Mouse (Mus musculus) heart, embryonic 10.5 days (tissue): Measurements from ENCODE around the gene Rfc1. TPM values are rescaled to one million over a fixed set of nuclear protein-coding genes. Genes with fewer than 3 reads are reported as not detected.

ENCODE experiments used
- DNase-seq: peaks from one replicate; pipeline ENCODE4 v3.0.0-alpha.2; 2017; ENCODE audit warnings: low spot score
- H3K27ac ChIP-seq: fragments of 300-500 bp; sonication (generic); 2 replicates; pipeline ENCODE4 v1.5.1; 2016; ENCODE audit warnings: mild to moderate bottlenecking
- H3K27me3 ChIP-seq: fragments of 300-500 bp; sonication (generic); 2 replicates; pipeline ENCODE4 v1.6.1; 2016; ENCODE audit warnings: mild to moderate bottlenecking; ENCODE audit not compliant: poor library complexity, insufficient read depth, severe bottlenecking
- H3K36me3 ChIP-seq: fragments of 300-500 bp; sonication (generic); 2 replicates; pipeline ENCODE4 v1.6.1; 2016; ENCODE audit warnings: mild to moderate bottlenecking, moderate library complexity
- H3K4me1 ChIP-seq: fragments of 300-500 bp; sonication (generic); 2 replicates; pipeline ENCODE4 v1.6.1; 2016; ENCODE audit warnings: mild to moderate bottlenecking
- H3K4me3 ChIP-seq: fragments of 300-500 bp; sonication (generic); 2 replicates; pipeline ENCODE4 v1.5.1; 2016; ENCODE audit warnings: mild to moderate bottlenecking, moderate library complexity
- H3K9me3 ChIP-seq: fragments of 300-500 bp; sonication (generic); 2 replicates; pipeline ENCODE4 v1.6.1; 2016; ENCODE audit warnings: mild to moderate bottlenecking, moderate library complexity
- WGBS: fragments of 180-500 bp; shearing (Covaris S2); methylation state at CpG from one replicate; pipeline ENCODE4 v1.1.7; 2016; 5-methylcytosine and 5-hydroxymethylcytosine counted together
- polyA plus RNA-seq: library from polyadenylated mRNA; unstranded; fragments of >200 nt; fragmentation: Nextera tagmentation; extraction: Ambion mirVana; gene quantifications from 2 replicates; pipeline ENCODE4 v1.2.1, GENCODE M21; 2016

The Rfc1 gene
- polyA plus RNA-seq: 62.2 and 68.1 TPM in 2 replicates

DNA sequence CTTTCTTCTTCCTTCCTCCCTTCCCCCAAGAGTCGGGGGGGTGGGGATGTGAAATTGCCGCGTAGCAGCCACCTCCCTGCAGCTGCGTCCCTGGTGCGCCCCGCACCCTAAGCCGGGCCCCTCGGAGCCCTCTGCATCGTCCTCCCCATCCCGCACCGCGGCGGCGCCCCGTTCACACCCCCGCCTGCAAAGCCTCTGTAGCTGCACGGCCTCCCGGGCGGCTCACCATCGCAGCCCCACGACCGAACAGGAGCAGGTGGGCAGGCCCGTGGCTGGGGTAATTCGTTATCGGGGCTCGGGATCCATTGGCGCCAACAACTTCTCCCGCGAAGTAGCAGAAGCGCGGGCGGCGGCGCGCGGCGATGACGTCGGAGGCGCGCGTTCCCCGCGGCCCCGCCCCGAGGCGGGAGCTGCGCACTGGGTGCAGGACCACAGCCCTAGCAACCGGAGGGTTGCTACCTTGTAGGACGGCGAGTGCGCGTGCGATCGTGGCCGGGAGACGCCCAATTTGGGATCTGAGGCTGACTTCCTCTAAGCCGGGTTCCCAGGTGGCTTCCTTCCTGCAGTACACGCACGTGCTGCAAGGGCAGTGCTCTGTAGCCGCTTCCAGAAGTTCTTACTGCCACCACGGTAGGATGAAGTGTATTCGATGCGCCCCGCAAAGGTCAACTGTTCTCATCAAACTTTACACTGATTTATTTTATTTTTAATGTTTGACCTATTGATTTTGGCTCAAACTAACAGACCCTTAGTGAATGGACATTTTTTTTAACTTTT, at the start of gene Rfc1:
TSS of gene Rfc1 (minus strand) at position 373 of the 777 bp plus-strand sequence.
- Histone ChIP-seq H3K9me3 (no peaks in the 10 kb centered on the region), H3K27ac (peak within 1 kb of the TSS; percentile 96), H3K36me3 (peaks cover 21% of the 10 kb centered on the region; the same call in 1 of the 2 replicates), H3K4me1 (peaks cover 17% of the 10 kb centered on the region; the same call in 1 of the 2 replicates), H3K4me3 (peak within 1 kb of the TSS; percentile 96), H3K27me3 (no peaks in the 10 kb centered on the region)
- WGBS: 1% methylated on average over 65 of the region's 65 CpGs
- peak; percentile 95 for DNase-seq

DNA sequence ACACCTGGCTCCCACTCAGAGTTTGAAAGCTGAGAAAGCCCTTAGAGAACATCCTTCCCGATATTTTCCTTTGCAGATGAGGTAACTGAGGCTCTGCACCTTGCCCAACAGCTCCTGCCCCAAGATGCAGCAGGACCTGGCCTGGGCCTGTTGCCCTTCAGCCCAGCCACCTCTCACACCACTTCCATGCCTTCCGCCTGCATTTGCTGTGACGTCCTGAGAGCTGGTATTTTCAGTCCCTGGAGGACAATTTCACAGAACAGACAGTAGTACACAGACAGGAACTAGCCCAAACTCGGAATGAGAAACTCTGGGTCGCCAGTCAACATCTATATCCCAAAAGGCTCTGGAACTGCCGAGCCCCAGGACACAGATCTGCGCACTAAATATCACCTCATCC, 39.3 kb upstream of the Rfc1 start:
- no peak overlapping the region for H3K4me3 ChIP-seq
- no peak for DNase-seq
- 0 out of 2 replicates have a peak, but pooled peaks cover 3% of the 10 kb centered on the region for H3K27me3 ChIP-seq
- H3K9me3 ChIP-seq: no peaks in the 10 kb centered on the region
- no peaks in the 10 kb centered on the region; the same call in 1 of the 2 replicates for H3K36me3 ChIP-seq
- WGBS: 79% methylated on average over 7 of the region's 7 CpGs
- H3K4me1 ChIP-seq: no peaks in the 10 kb centered on the region
- H3K27ac ChIP-seq: no peak overlapping the region

DNA sequence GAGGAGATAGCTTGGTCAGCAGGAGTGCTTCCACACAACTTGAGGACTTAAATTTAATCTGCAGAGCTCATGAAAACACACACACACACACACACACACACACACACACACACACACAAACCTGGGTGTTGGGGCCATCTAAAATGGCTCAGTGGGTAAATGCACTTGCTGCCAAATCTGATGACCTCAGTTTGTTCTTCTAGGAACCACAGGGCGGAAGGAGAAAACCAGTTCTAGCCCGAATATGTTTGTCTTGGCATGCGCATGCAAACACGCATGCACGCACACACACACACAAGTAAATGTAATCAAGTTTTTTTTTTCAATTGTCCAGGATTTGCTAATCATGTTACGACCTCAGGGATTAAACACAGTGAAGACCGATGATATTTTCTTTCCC, 36.1 kb upstream of the Rfc1 start:
- H3K27ac ChIP-seq: no peak overlapping the region
- H3K36me3 ChIP-seq: no peaks in the 10 kb centered on the region
- no peaks in the 10 kb centered on the region for H3K27me3 ChIP-seq
- H3K4me3 ChIP-seq: no peak overlapping the region
- 91% methylated on average over 7 of the region's 7 CpGs for WGBS
- no peaks in the 10 kb centered on the region for H3K9me3 ChIP-seq
- no peaks in the 10 kb centered on the region for H3K4me1 ChIP-seq
- no peak for DNase-seq

DNA sequence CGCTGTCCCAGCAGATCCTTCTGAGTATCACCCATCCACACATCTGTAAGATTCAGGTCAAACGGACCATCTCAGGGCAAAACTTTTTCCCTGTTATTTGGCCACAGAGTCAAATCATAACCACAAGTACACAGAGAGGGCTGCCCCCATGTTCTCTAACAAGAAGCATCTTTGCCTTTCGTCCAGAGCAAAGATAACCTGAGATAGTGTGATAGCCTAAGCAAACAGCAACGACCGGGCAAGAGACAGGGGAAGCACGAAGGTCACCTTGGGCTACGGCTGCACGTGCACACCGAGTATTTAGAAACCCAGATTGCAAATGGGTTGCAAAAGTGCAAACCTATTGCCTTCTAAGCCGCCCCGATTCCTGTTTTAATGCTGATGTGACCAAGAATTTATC, 32.4 kb upstream of the Rfc1 start:
- Histone ChIP-seq H3K4me1 (no peaks in the 10 kb centered on the region), H3K4me3 (no peak overlapping the region), H3K27ac (no peak overlapping the region), H3K36me3 (no peaks in the 10 kb centered on the region), H3K27me3 (peaks cover 5% of the 10 kb centered on the region; the same call in 1 of the 2 replicates), H3K9me3 (no peaks in the 10 kb centered on the region)
- no peak for DNase-seq
- 74% methylated on average over 11 of the region's 11 CpGs for WGBS

DNA sequence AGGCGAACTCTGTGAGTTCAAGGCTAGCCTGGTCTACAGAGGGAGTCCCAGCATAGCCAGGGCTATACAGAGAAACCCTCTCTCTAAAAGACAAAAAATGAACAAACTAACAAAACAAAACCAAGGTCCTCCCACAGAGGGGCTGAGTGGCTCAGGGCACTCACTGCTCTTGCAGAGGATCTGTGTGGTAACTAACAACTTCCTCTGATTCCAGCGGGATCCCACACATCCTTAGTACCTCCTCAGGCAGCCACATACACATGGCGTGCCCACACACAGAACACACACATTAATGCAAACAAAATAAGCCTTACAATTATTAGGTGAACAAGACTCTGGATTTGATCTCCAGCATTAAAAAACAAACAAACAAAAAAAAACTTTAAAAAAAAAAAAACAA, 22.3 kb upstream of the Rfc1 start:
- Histone ChIP-seq H3K9me3 (no peaks in the 10 kb centered on the region), H3K27me3 (no peaks in the 10 kb centered on the region), H3K4me3 (no peak overlapping the region), H3K4me1 (no peaks in the 10 kb centered on the region), H3K27ac (no peak overlapping the region), H3K36me3 (no peaks in the 10 kb centered on the region)
- no peak for DNase-seq
- 83% methylated on average over 3 of the region's 3 CpGs for WGBS

DNA sequence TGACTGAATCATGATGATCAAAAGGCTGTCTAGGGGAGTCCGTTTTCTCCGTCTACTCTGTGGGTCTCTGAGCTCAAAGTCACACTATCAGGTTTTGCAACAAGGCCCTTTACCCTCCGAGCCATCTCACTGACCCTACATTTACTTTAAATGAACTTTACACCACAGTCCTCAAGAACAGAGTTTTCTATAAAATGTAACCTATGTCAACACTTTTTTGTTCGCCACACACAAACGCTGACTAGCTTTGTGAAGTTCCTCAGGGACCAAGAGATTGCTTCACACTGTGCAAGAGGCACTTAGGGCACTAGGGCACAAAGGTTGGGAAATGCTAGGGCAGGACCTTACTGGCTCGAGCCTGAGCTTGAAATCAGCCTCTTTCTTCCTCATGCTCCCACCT, 21.4 kb upstream of the Rfc1 start:
- Histone ChIP-seq H3K27me3 (no peaks in the 10 kb centered on the region), H3K9me3 (no peaks in the 10 kb centered on the region), H3K36me3 (no peaks in the 10 kb centered on the region), H3K4me3 (no peak overlapping the region), H3K27ac (no peak overlapping the region), H3K4me1 (no peaks in the 10 kb centered on the region)
- WGBS: 82% methylated on average over 6 of the region's 6 CpGs
- no peak for DNase-seq

DNA sequence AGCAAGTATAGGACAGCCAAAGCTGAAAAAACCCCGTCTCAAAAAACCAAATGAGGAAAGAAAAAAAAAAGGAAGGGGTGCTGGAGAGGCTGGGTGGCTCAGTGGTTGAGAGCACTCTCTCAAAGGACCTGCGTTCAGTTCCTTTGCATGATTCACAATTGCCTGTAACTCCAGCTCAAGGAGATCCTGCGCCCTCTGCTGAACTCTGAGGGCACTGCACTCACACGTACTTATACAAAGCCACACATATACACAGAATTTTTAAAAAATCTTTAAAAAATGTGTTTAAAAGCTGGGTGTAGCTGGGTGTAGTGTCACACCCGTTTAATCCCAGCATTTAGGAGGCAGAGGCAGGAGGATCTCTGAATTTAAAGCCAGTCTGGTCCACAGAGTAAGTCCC, 19.5 kb upstream of the Rfc1 start:
- Histone ChIP-seq H3K27me3 (no peaks in the 10 kb centered on the region), H3K4me1 (no peaks in the 10 kb centered on the region), H3K4me3 (no peak overlapping the region), H3K27ac (no peak overlapping the region), H3K36me3 (no peaks in the 10 kb centered on the region), H3K9me3 (no peaks in the 10 kb centered on the region)
- 74% methylated on average over 5 of the region's 5 CpGs for WGBS
- no peak for DNase-seq

DNA sequence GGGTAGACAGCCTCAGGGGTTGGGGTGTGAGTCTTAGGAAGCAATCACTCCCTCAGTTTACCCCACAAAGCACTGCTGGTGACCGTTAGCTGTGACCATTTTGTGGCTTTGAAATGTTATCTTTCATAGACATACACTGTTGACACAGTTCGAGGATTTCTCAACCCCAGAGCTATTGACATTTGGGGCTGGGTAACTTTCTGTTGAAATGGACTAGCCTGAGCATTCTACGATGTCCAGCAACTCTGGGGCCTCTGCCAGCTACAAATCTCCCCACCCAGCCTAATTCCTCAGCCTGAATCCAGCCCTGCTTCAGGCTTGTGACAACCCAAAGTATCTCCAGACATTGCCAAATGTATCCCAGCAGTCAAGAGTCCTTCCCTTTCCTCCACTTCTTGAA, 18.6 kb upstream of the Rfc1 start:
- DNase-seq: no peak
- H3K27ac ChIP-seq: no peak overlapping the region
- no peaks in the 10 kb centered on the region for H3K4me1 ChIP-seq
- no peak overlapping the region for H3K4me3 ChIP-seq
- WGBS: 84% methylated on average over 3 of the region's 3 CpGs
- H3K36me3 ChIP-seq: no peaks in the 10 kb centered on the region
- no peaks in the 10 kb centered on the region for H3K9me3 ChIP-seq
- H3K27me3 ChIP-seq: no peaks in the 10 kb centered on the region

DNA sequence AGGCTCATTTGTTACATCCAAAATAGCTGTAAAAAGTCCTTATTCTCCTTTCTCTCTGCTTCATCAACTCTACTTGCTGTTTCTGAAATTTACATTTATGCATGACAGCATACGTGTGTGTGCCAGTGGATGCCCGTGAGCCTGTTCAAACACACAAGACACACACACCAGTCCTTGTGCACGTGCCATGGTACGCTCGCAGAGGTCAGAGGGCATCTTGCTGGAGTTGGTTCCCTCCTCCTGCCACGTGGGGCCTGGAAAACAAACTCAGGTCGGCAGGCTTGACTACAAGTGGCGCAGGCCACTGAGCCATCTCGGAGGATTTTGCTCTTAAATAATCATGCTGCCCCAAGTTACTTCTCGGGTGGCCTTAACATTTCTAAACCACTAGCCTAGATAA, 15.0 kb upstream of the Rfc1 start:
- Histone ChIP-seq H3K36me3 (no peaks in the 10 kb centered on the region), H3K9me3 (no peaks in the 10 kb centered on the region), H3K27ac (no peak overlapping the region), H3K27me3 (no peaks in the 10 kb centered on the region), H3K4me1 (peaks cover 3% of the 10 kb centered on the region; the same call in 1 of the 2 replicates), H3K4me3 (no peak overlapping the region)
- 72% methylated on average over 10 of the region's 10 CpGs for WGBS
- DNase-seq: no peak

DNA sequence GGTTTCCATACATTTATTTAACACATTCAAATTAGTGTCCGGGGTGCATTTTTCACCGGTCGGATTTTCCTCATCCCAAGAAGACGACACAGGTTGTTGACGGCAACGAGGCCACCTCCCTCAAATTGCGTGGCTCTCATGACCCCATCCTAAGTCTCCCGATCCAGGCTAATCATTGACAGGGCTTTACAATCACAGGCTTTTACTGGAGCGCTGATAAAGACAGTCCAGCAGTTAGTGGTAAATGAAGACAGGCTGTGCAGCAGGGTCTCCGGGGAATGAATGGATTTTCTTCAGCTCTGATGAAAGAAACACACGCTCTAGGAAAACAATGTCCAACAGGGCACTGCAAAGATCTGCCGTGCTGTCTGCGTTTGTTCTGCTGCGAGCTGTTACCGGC, 12.7 kb upstream of the Rfc1 start, which contains the start of gene Klb:
TSS of gene Klb (plus strand) at position 147 of the 400 bp plus-strand sequence.
- no peak for DNase-seq
- Histone ChIP-seq H3K9me3 (no peaks in the 10 kb centered on the region), H3K36me3 (no peaks in the 10 kb centered on the region), H3K4me3 (peak within 1 kb of the TSS; percentile 45), H3K27me3 (no peaks in the 10 kb centered on the region), H3K4me1 (peaks cover 3% of the 10 kb centered on the region; the same call in 1 of the 2 replicates), H3K27ac (no peak within 1 kb of the TSS)
- 47% methylated on average over 15 of the region's 15 CpGs for WGBS

DNA sequence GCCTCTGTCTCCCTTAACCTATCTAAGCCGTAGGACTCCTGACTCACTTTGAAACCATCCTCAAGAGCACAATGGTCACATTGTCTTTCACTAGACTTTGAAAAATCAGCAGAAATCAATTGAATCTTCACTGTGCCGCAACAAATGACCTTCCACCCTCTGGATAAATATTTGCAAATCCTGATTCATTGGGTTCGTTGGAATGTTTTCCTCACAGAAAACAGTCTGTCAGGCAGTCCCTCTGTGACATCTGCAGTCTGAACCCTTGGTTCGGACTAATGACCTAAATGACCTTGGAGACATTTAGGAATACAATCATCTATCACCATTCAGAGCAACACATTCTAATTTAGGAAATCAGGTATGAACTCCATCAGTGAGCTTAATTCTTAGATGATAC, 4.7 kb upstream of the Rfc1 start:
- Histone ChIP-seq H3K36me3 (no peaks in the 10 kb centered on the region), H3K4me1 (0 out of 2 replicates have a peak, but pooled peaks cover 6% of the 10 kb centered on the region), H3K27ac (no peak overlapping the region), H3K27me3 (no peaks in the 10 kb centered on the region), H3K9me3 (no peaks in the 10 kb centered on the region), H3K4me3 (no peak overlapping the region)
- no peak for DNase-seq
- 58% methylated on average over 4 of the region's 4 CpGs for WGBS

DNA sequence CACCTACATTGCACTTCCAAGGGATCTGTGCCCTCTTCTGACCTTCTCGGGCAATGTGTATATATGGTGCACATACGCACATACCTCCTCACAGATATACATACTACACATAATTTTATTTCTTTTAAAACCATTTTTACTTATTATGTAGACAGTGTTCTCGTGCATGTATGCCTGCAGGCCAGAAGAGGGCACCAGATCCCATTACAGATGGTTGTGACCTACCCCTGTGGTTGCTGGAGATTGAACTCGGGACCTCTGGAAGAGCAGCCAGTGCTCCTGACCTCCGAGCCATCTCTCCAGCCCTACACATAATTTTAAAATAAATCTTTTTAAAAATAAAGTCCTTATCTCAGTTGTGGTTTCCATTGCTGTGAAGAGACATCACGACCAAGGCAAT, 2.9 kb upstream of the Rfc1 start:
- H3K27ac ChIP-seq: no peak overlapping the region
- DNase-seq: no peak

DNA sequence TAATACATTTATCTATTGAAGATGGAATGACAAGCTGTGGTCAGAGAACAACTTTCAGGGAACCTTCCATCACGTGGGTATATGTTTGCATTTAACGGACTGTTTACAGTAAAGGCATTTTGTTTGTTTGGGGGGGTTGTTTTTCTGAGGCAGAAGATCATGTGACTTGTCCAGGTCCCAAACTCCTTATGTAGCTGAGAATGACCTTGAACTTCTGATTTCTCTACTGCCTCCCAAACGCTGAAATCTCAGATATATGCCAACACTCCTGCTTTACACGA, 545 bp upstream of the Rfc1 start:
- Histone ChIP-seq H3K9me3 (no peaks in the 10 kb centered on the region), H3K4me1 (peaks cover 17% of the 10 kb centered on the region; the same call in 1 of the 2 replicates), H3K27ac (peak overlapping the region; percentile 96), H3K4me3 (peak overlapping the region; percentile 96), H3K36me3 (peaks cover 21% of the 10 kb centered on the region; the same call in 1 of the 2 replicates), H3K27me3 (no peaks in the 10 kb centered on the region)
- WGBS: 27% methylated on average over 4 of the region's 4 CpGs
- no peak for DNase-seq

More for the DNA sequence above, 2.9 kb upstream of the Rfc1 start:
- WGBS: 80% methylated on average over 6 of the region's 6 CpGs
- H3K27me3 ChIP-seq: no peaks in the 10 kb centered on the region
- peaks cover 17% of the 10 kb centered on the region; the same call in 1 of the 2 replicates for H3K4me1 ChIP-seq
- peaks cover 5% of the 10 kb centered on the region; the same call in 1 of the 2 replicates for H3K36me3 ChIP-seq
- H3K9me3 ChIP-seq: no peaks in the 10 kb centered on the region
- no peak overlapping the region for H3K4me3 ChIP-seq
